Mouse (Mus musculus) liver, embryonic 14.5 days (tissue): Measurements from ENCODE around the gene Defb22. TPM values are rescaled to one million over a fixed set of nuclear protein-coding genes. Genes with fewer than 3 reads are reported as not detected.

Source experiments
- ATAC-seq: fragments of 200-750 bp; cut with Nextera tagmentation; 2 replicates; pipeline ENCODE4 v1.8.0; 2017; ENCODE audit warnings: moderate number of reproducible peaks, mild to moderate bottlenecking, moderate library complexity; ENCODE audit not compliant: insufficient read depth
- DNase-seq, 3 experiments: peaks; one replicate each; pipeline ENCODE4 v3.0.0-alpha.2; 2012 to 2013; ENCODE audit warnings: low read depth in 3 of 3, low spot score in 3 of 3
- H3K27ac ChIP-seq: fragments of 300-500 bp; sonication (generic); 2 replicates; pipeline ENCODE4 v1.5.1; 2014; ENCODE audit warnings: moderate library complexity, mild to moderate bottlenecking, control low read depth, inconsistent platforms
- H3K27me3 ChIP-seq: fragments of 300-500 bp; sonication (generic); 2 replicates; pipeline ENCODE4 v1.6.1; 2014; ENCODE audit warnings: mild to moderate bottlenecking, low read length, moderate library complexity; ENCODE audit not compliant: control insufficient read depth, insufficient read depth
- H3K36me3 ChIP-seq: fragments of 300-500 bp; sonication (generic); replicated peaks from 2 replicates; pipeline ENCODE4 v1.6.1; 2014; ENCODE audit warnings: low read depth; ENCODE audit not compliant: control insufficient read depth, insufficient read depth
- H3K4me1 ChIP-seq, 2 experiments: fragments of 200-500 bp in 1 of 2; fragments of 300-500 bp in 1 of 2; sonication (generic) in 1 of 2; replicated peaks; 2 replicates each; pipeline ENCODE4 v1.6.1; 2012 to 2014; ENCODE audit warnings: antibody characterized with exemption in 1 of 2, inconsistent platforms in 1 of 2, low read length in 1 of 2; ENCODE audit not compliant: control insufficient read depth in 2 of 2, insufficient read depth in 2 of 2
- H3K4me2 ChIP-seq: fragments of 300-500 bp; sonication (generic); 2 replicates; pipeline ENCODE4 v1.6.1; 2014; ENCODE audit warnings: low read depth, mild to moderate bottlenecking, control low read depth, moderate library complexity
- H3K4me3 ChIP-seq, 2 experiments: fragments of 200-500 bp in 1 of 2; fragments of 300-500 bp in 1 of 2; sonication (generic) in 1 of 2; 2 replicates each; pipeline ENCODE4 v1.5.1; 2012 to 2014; ENCODE audit warnings: low read depth in 2 of 2, low read length in 2 of 2, mild to moderate bottlenecking in 2 of 2, control low read depth in 1 of 2, inconsistent platforms in 1 of 2, moderate library complexity in 1 of 2; ENCODE audit not compliant: insufficient read depth in 1 of 2
- H3K9ac ChIP-seq: fragments of 300-500 bp; sonication (generic); replicated peaks from 2 replicates; pipeline ENCODE4 v1.6.1; 2014; ENCODE audit warnings: mild to moderate bottlenecking, control low read depth, moderate library complexity
- H3K9me3 ChIP-seq: fragments of 300-500 bp; sonication (generic); 2 replicates; pipeline ENCODE4 v1.6.1; 2016; ENCODE audit warnings: low read length, mixed read lengths; ENCODE audit not compliant: control insufficient read depth
- CTCF ChIP-seq: IDR thresholded peaks from 2 replicates; pipeline ENCODE4 v1.5.1; 2016; ENCODE audit warnings: antibody characterized with exemption, low read depth, control low read depth
- EP300 ChIP-seq: IDR thresholded peaks from 2 replicates; pipeline ENCODE4 v1.6.1; 2016; ENCODE audit warnings: antibody characterized with exemption, low read depth
- WGBS: fragments of 180-500 bp; shearing (Covaris S2); extraction: QIAGEN DNeasy Blood & Tissue Kit; methylation state at CpG from one replicate; pipeline ENCODE4 v1.1.7; 2014; ENCODE audit not compliant: insufficient replicate concordance; 5-methylcytosine and 5-hydroxymethylcytosine counted together
- polyA plus RNA-seq, 2 experiments: library from polyadenylated mRNA; depleted of rRNA in 1 of 2; stranded (reverse) in 1 of 2; unstranded in 1 of 2; fragments of >200 nt; fragmentation: Nextera tagmentation in 1 of 2; extraction: Ambion mirVana in 1 of 2; gene quantifications; 2 replicates each; pipeline versions ENCODE4 v1.2.1 to v1.2.3; 2012 to 2014

Defb22 gene
- polyA plus RNA-seq, 2 experiments = not detected

DNA sequence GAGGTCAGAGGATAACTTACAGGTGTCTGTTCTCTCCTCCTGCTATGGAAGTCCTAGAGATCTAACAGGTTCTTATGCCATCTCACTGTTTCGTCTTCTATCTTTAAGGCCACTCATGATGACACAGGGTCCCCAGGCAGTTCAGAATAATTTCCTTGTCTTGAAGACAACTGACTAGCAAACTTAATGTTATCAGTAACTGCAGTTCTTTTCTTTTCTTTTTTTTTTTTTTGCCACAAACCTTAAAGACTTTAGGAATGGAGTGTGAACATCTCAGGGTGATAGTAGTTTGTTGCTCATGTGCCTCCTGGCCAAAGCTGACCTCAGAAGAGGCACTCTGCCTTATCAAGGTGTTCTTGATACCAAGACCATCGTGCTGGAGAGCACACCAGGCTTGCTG is 43.3 kb downstream of the Defb22 start:
- ATAC-seq (no peak; the same call in 1 of the 2 replicates), DNase-seq (no peak)
- Histone ChIP-seq H3K4me2 (no peak overlapping the region), H3K27me3 (no peaks in the 10 kb centered on the region), H3K36me3 (no peaks in the 10 kb centered on the region), H3K27ac (no peak overlapping the region), H3K4me3 (no peak overlapping the region), H3K4me1 (0 out of 4 replicates have a peak, but pooled peaks cover 0 to 2% of the 10 kb centered on the region in 2 experiments), H3K9ac (no peak overlapping the region), H3K9me3 (no peaks in the 10 kb centered on the region)
- 11% methylated on average over 2 of the region's 2 CpGs for WGBS
- TF ChIP-seq CTCF (no peak), EP300 (no peak)

DNA sequence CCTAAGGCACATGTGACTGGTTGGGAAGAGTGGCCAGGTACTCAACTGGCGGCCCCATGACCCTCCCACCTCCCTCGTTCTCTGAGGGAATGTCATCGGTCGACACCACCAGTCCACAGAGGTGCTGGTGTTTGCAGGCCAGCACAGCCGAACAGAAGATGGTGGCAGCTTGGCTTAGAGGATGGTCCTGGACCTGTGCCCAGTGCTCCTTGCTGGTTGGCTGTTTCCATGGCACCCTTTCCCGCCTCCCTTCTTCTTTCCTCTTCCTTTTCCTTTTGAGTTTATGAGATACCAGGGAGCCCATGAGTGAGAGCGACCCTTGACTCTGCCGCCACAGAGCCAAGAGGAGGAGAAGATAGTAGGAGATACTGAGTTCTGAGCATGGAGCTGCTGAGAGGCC is 46.7 kb downstream of the Defb22 start:
- H3K9ac ChIP-seq = no peak overlapping the region
- H3K4me1 ChIP-seq = 0 out of 4 replicates have a peak, but pooled peaks cover 0 to 2% of the 10 kb centered on the region in 2 experiments
- H3K27ac ChIP-seq = no peak overlapping the region
- WGBS = 69% methylated on average over 8 of the region's 8 CpGs
- H3K36me3 ChIP-seq = no peaks in the 10 kb centered on the region
- H3K9me3 ChIP-seq = no peaks in the 10 kb centered on the region
- H3K4me2 ChIP-seq = no peak overlapping the region
- ATAC-seq (no peak), DNase-seq (no peak)
- no peak overlapping the region for H3K4me3 ChIP-seq
- H3K27me3 ChIP-seq = no peaks in the 10 kb centered on the region
- TF ChIP-seq EP300 (no peak), CTCF (no peak)

- no peak for ATAC-seq
- no peak overlapping the region for H3K9ac ChIP-seq
- 52% methylated on average over 4 of the region's 4 CpGs for WGBS
- H3K4me2 ChIP-seq = no peak overlapping the region
- H3K27me3 ChIP-seq = no peaks in the 10 kb centered on the region
- peaks cover 2 to 3% of the 10 kb centered on the region in 2 experiments; a peak in 3 of 4 replicates for H3K4me1 ChIP-seq
- TF ChIP-seq EP300 = no peak
- no peak for TF ChIP-seq CTCF
- no peak overlapping the region for H3K4me3 ChIP-seq
- DNase-seq = no peak
- no peak overlapping the region for H3K27ac ChIP-seq
- H3K36me3 ChIP-seq = no peaks in the 10 kb centered on the region
- no peaks in the 10 kb centered on the region for H3K9me3 ChIP-seq
Observed at GRCm38 (mm10) chr2:152442322-152442721, 47.6 kb downstream of the Defb22 start.

DNA sequence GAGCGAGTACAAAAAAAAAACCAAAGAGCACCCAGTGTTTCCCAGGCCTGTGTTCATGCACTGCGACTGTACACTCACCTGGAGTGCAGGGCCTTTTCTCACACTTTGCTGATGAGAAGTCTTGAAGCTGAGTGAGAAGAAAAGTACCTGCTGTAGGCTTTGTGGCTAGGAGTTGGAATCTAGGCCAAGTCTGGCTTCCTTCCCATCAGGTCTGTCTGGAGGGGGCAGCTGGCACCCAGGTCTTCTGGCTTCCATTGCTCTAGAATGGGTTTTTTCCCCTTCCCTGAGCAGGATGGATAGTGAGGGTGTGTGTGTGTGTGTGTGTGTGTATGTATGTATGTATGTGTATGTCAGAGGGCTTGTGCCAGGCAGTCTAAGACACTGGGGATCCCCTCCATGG is 50.1 kb downstream of the Defb22 start:
- Histone ChIP-seq H3K9ac (no peak overlapping the region), H3K9me3 (no peaks in the 10 kb centered on the region), H3K27me3 (no peaks in the 10 kb centered on the region), H3K36me3 (no peaks in the 10 kb centered on the region), H3K4me3 (no peak overlapping the region), H3K4me2 (no peak overlapping the region), H3K27ac (no peak overlapping the region), H3K4me1 (peaks cover 4 to 6% of the 10 kb centered on the region in 2 experiments; a peak in 3 of 4 replicates)
- no peak for DNase-seq
- TF ChIP-seq EP300 (no peak), CTCF (no peak)
- no peak for ATAC-seq
- 58% methylated on average over 2 of the region's 2 CpGs for WGBS

DNA sequence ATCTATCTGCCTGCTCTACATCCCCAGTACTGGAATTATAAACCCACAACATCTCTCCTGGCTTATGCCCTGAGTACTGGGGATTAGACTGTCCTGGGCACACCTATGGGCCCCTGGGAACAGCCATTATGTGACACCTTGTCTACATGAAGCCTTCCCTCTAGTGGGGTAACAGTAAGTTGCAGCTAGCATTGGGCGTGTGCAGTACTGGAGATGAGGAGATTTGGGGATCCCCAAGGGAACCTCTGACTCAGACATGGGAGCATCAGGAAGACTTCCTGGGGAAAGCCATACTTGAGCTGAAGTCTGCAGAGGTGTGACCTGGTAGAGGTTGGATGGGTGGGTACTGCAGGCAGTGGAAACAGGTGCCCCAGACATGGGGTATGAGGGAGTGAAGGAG is 51.0 kb downstream of the Defb22 start:
- Histone ChIP-seq H3K4me3 (no peak overlapping the region), H3K27ac (no peak overlapping the region), H3K27me3 (no peaks in the 10 kb centered on the region), H3K4me2 (no peak overlapping the region), H3K9ac (no peak overlapping the region), H3K4me1 (peaks cover 4 to 6% of the 10 kb centered on the region in 2 experiments; a peak in 3 of 4 replicates), H3K9me3 (no peaks in the 10 kb centered on the region), H3K36me3 (no peaks in the 10 kb centered on the region)
- no peak for TF ChIP-seq EP300
- TF ChIP-seq CTCF = peak; percentile 31; the same call in 1 of the 2 replicates
- 78% methylated on average over 1 of the region's 1 CpGs for WGBS
- DNase-seq (no peak), ATAC-seq (no peak)
